Mouse (Mus musculus) cerebellum, postnatal 36 days (tissue): ENCODE measurements at regions not wholly inside any gene's neighbourhood (a gene's known extent, or its start where the extent isn't known, plus 50 kb on each side); places are given as distances from the start of the nearest gene placed in this dataset.

Experiments used
- DNase-seq, 2 experiments: peaks; one replicate each; pipeline ENCODE4 v3.0.0; 2021 to 2022; ENCODE audit warnings: mixed read lengths in 2 of 2

DNA sequence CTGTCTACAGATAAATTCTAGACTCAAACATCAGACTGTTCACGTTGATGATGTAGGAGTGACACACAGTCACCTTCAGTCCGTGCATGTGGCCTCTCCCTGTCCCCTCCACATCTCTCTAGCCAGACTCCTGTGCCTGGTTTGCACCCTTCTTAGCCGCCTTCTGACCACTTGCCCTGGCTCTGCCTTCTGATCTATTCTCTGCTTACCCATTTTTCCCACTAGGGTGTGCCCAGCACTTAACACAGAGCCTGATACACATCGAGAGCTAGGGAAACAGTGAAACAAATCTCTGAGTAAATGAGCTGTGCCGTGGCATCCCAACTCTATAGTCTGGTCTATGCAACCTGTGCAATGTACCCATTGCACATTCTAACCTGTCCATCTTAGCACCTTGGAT is 73.3 kb upstream of the Zmiz1 start:
- no peak for DNase-seq

DNA sequence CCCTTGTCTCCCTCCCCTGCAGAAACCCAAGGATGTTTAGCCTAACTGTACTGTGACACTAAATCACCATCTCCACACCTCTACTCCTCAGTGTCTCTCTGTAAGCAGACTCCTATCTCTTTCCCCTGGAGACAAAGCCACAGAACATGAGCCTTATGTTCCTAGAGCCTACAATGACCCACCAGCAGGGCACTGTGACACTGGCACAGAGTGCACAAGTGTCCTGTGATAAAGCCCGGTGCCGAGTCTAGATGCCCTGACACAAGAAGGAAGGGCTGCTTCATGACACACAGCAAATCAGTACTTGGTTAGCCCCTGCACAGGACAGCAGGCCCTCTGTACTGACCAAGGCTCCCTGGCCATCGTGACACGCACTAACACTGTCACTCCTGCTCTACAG is 71.2 kb upstream of the Zmiz1 start:
- DNase-seq, result no peak

DNA sequence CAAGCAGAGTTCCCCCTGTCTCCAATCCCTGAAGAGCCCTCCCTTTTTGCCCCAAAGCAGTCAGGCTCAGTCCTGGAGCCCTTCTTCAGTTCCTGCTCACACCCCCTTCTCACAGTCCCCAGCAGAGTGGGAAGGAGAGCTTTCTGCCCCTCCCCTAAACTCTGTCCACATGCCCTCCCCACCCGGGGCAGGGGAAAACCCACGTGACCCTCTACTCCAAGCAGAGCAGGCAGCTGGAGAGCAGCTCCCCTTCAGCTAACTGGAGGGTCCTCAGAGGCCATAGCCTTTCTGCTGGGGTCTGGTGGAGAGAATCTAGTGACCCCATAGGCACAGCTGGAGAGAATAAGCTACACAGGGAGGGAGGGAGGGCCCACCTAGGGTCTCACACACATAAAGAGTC is 69.7 kb upstream of the Zmiz1 start:
- no peak for DNase-seq

DNA sequence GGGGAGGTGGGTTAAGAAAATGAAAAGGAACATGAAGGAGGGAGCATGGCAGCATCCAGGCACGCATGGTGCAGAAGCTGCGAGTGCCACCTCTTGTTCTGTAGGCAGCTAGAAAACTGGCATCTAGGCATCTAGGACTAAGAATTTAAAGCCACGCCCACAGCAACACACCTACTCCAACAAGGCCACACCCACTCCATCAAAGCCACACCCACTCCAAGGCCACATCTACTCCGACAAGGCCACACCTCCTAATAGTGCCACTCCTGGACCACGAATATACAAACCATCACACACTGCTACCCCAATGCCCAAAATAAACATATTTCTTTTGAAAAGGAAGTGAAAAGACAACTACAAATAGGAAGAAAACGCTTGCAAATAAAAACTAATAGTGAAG is 66.6 kb upstream of the Zmiz1 start:
- DNase-seq, result no peak

DNA sequence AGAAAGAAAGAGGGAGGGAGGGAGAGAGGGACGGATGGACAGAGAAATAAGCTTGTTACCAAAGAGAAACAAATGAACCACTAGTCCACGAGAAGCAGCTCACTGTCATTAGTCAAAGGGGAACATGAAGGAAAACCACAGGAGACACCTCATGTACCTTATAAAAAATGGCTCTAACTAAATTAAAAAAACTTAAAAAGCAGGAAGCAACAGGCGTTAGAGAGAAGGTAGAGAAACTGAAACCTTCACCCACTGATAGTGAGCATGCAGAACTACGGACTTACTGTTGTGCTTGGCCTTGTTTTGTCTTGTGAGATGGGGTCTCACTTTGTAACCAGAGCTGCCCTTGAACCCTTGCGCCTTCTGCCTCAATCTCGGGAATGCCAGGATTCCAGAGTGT is 66.0 kb upstream of the Zmiz1 start:
- DNase-seq, result no peak

GRCm38 (mm10) chr14:25394931-25395330 is 64.1 kb upstream of the Zmiz1 start:
- DNase-seq, result no peak

- DNase-seq, result no peak
These were observed 61.9 kb upstream of the Zmiz1 start for GRCm38 (mm10) chr14:25396990-25397531.

DNA sequence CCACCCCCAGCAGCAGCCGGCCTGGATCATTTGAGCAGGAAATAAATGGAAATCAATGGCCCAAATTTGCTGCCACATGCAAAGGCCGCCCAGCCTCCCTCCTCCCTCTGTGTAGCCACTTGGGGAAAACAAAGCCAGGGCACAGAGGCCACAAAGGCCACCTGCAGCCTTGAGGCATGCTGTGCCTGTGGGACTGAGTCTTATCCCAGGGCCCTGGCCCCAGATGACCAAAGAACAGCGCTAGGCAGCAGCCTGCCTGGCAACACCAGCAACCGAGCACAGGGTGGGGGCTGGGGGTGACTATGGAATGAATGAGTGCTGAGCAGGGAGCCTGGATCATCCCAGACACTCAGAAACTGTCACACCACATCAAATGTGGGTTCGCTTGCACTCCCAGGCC is 61.2 kb upstream of the Zmiz1 start:
- no peak for DNase-seq

DNA sequence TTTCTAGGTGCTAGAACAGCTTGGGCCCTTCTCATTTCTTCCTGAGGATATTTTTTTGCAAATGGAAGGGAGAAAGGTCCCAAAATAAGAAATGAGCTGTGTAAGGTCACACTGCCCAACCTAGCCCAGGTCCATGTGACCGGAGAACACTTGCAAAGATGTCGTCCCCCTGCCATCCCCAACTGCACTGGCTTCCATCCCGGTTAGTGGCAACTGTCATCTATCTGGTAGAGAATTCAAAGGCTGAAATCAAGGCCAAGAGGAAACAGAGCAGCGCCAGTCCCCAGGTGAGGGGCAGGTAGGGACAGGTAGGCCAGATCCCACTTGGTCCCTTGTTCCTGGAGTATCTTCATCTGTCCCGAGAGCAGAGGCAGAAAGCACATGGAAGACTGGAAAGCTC is 60.2 kb upstream of the Zmiz1 start:
- DNase-seq, result no peak

DNA sequence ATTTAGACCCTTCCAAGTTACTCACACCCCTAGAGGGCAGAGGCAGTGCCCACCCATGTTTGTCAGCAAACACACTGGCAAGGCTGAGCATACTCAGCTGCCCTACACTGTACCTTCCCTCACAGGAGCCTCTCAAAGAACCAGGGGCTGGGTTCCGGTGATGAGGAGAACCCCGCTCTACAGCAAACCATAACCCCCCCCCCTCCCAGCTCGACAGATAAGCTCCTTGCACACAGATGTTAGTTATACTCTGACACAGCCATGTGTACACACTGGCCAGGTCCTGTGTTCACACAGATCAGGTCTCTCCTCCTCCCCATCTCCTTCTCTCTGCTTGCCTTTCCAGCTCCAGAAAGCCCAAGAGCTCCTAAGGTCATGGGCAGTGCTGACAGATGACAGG is 59.7 kb upstream of the Zmiz1 start:
- no peak for DNase-seq

- no peak for DNase-seq
These were observed 57.7 kb upstream of the Zmiz1 start for GRCm38 (mm10) chr14:25401104-25401963.

DNA sequence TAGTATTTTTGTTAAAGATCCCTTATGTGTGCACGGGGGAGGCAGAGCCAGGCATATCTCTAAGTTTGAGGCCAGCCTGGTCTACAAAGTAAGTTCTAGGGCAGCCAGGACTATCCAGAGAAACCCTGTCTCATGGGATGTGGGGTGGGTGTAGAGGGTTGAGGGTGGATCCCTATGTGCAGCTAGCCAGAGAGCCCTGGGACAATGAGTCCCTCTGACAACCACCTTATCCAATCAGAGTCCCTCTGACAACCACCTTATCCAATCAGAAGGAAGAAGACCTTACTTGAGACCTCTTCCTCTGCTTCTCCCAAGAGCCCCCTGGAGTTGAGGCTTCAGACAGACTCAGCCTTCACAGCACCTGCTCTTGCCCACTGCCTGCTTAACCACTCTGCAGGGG is 56.6 kb upstream of the Zmiz1 start:
- DNase-seq, result no peak

- no peak for DNase-seq
These were observed 53.8 kb upstream of the Zmiz1 start for GRCm38 (mm10) chr14:25405191-25405590.

GRCm38 (mm10) chr14:25406059-25406458 is 52.9 kb upstream of the Zmiz1 start:
- no peak for DNase-seq

DNA sequence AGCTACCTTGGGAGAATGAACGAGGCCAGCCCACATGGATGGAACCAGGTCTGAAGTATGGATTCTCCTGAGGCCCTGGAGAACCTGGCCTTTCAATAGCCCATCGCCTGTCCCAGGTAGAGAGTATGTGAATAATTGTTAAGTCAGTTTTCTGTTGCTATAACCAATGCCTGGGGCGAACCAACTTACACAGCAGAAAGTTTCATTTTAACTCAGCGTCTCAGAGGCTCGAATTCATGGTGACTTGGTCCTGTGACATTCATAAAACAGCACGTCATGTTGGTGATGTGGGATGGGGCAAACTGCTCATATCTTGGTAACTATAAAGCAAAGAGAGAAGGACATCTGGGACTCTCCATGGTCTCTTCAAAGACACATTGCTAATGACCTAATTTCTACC is 52.4 kb upstream of the Zmiz1 start:
- DNase-seq, result no peak

- no peak for DNase-seq
These were observed 51.9 kb upstream of the Zmiz1 start for GRCm38 (mm10) chr14:25407111-25407510.
